Mouse (Mus musculus): ENCODE data around the gene Rmnd5a. TPM values are rescaled to one million over a fixed set of nuclear protein-coding genes. Genes with fewer than 3 reads are reported as not detected.

The Rmnd5a gene
- polyA plus RNA-seq, 1 experiment: 26.4 TPM

DNA sequence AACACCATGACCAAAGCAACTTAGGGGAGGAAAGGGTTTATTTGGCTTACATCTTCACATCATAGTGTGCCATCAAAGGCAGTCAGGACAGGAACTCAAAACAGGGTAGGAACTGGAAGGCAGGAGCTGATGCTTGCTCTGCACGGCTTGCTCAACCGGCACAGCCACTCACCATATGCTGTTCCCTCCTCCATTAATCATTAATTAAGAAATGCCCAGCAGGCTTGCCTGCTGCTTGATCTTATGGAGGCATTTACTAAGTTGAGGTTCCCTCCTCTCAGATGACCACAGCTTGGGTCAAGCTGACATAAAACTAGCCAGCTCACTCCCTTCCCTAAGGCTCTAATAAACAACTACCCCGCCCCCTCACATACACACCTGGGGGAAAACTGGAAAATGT, 18.3 kb downstream of the Rmnd5a start:
- TF ChIP-seq POLR2A (IDR thresholded peaks at IDR 0.05; ENCODE audit: borderline replicate concordance, extremely low read depth, low read depth, low read length) (no peak), CTCF (IDR thresholded peaks at IDR 0.05; ENCODE audit: insufficient read depth, low read length) (no peak)
- 54% methylated on average over 3 of the region's 3 CpGs for WGBS
- no peak overlapping the region for H3K4me3 ChIP-seq (replicated peaks; ENCODE audit: extremely low read depth, low read depth, low read length)
- H3K4me1 ChIP-seq (ENCODE audit: control insufficient read depth, insufficient read depth, low read length): peaks cover 7% of the 10 kb centered on the region
- no peak for DNase-seq

DNA sequence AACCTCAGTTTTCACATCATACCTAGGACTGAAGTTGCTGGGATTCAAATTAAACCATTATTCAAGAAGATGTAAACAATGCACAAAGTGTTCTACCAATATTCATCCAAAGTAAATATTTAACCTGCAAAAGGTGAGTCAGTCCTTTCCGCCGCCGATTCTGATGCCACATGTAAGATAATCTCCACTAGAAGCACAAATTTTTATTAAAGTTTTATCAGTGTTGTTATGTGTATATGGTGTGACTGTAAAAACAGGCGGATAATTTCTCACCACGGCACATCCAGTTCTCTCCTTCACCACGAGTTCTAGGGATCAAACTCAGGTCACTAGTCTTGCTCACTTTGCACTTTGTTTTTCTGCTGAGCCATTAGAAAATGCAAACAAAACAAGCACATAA, 19.6 kb downstream of the Rmnd5a start:
- peaks cover 7% of the 10 kb centered on the region for H3K4me1 ChIP-seq (ENCODE audit: control insufficient read depth, insufficient read depth, low read length)
- no peak overlapping the region for H3K4me3 ChIP-seq (replicated peaks; ENCODE audit: extremely low read depth, low read depth, low read length)
- 65% methylated on average over 6 of the region's 6 CpGs for WGBS
- TF ChIP-seq POLR2A (IDR thresholded peaks at IDR 0.05; ENCODE audit: borderline replicate concordance, extremely low read depth, low read depth, low read length): no peak
- no peak for TF ChIP-seq CTCF (IDR thresholded peaks at IDR 0.05; ENCODE audit: insufficient read depth, low read length)
- DNase-seq: no peak

DNA sequence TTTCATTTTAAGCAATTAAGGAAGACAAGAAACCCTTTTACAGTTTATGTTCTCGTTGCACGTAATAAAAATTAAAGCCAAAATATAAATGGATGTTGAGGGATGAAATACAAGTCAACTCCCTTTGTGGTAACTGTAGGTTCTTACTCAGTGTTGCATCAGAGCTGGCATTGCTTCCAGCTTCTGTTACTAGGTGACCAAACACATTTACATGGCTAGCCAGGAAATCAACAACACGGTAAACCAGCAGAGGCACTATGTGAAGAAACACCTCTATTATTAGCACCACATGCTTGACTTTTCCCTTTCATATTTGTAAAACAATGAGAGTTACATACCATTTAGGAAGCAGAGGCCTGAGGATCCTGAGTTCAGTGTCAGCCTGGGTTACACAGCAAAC, 21.6 kb downstream of the Rmnd5a start:
- no peak for TF ChIP-seq CTCF (IDR thresholded peaks at IDR 0.05; ENCODE audit: insufficient read depth, low read length)
- TF ChIP-seq POLR2A (IDR thresholded peaks at IDR 0.05; ENCODE audit: borderline replicate concordance, extremely low read depth, low read depth, low read length): no peak
- 49% methylated on average over 3 of the region's 3 CpGs for WGBS

DNA sequence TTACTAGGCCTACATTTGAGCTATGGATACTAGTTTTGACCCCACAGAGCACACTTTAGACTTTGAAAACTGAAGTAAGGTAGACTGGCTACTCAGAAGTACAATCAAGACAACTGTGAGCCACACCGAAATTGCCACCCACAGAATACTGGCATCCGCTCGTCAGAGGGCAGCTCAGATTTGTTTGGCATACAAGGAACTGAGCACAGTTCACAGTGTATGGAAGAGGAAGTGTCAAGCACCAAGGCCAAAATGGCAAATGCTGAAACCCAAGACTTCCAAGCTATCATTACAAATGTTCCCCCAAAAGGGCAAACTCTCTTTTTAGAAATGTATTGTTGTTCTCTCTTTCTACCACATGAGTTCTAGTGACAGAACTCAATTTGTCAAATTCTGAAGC, 25.0 kb downstream of the Rmnd5a start:
- no peak for DNase-seq
- TF ChIP-seq POLR2A (IDR thresholded peaks at IDR 0.05; ENCODE audit: borderline replicate concordance, extremely low read depth, low read depth, low read length) (no peak), CTCF (IDR thresholded peaks at IDR 0.05; ENCODE audit: insufficient read depth, low read length) (no peak)
- 51% methylated on average over 3 of the region's 3 CpGs for WGBS
- no peak overlapping the region for H3K4me3 ChIP-seq (replicated peaks; ENCODE audit: extremely low read depth, low read depth, low read length)
- peaks cover 4% of the 10 kb centered on the region for H3K4me1 ChIP-seq (ENCODE audit: control insufficient read depth, insufficient read depth, low read length)

More for the DNA sequence above, 21.6 kb downstream of the Rmnd5a start:
- DNase-seq: no peak
- no peak overlapping the region for H3K4me3 ChIP-seq (replicated peaks; ENCODE audit: extremely low read depth, low read depth, low read length)
- peaks cover 7% of the 10 kb centered on the region for H3K4me1 ChIP-seq (ENCODE audit: control insufficient read depth, insufficient read depth, low read length)

DNA sequence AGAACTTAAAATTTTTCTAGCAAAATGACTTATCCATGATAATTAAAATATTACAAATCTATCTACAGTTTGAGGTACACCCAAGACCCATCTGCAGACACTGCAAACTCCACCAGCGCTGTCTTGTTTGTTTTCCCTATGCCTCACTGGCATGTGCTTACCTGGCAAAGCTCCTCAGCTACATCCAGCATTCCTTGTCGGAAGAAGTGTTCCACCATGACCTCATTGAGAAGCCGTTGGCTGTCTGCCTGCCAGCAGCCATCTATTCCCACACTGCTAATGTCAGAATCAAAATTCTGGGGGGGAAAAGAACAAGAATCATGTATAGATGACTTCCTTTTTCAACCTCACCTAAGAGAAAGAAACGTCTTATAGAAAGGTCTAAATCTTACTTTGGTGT, 25.8 kb downstream of the Rmnd5a start:
- WGBS: 56% methylated on average over 4 of the region's 4 CpGs
- no peak overlapping the region for H3K4me3 ChIP-seq (replicated peaks; ENCODE audit: extremely low read depth, low read depth, low read length)
- DNase-seq: no peak
- H3K4me1 ChIP-seq (ENCODE audit: control insufficient read depth, insufficient read depth, low read length): peaks cover 4% of the 10 kb centered on the region
- TF ChIP-seq CTCF (IDR thresholded peaks at IDR 0.05; ENCODE audit: insufficient read depth, low read length) (no peak), POLR2A (IDR thresholded peaks at IDR 0.05; ENCODE audit: borderline replicate concordance, extremely low read depth, low read depth, low read length) (no peak)

DNA sequence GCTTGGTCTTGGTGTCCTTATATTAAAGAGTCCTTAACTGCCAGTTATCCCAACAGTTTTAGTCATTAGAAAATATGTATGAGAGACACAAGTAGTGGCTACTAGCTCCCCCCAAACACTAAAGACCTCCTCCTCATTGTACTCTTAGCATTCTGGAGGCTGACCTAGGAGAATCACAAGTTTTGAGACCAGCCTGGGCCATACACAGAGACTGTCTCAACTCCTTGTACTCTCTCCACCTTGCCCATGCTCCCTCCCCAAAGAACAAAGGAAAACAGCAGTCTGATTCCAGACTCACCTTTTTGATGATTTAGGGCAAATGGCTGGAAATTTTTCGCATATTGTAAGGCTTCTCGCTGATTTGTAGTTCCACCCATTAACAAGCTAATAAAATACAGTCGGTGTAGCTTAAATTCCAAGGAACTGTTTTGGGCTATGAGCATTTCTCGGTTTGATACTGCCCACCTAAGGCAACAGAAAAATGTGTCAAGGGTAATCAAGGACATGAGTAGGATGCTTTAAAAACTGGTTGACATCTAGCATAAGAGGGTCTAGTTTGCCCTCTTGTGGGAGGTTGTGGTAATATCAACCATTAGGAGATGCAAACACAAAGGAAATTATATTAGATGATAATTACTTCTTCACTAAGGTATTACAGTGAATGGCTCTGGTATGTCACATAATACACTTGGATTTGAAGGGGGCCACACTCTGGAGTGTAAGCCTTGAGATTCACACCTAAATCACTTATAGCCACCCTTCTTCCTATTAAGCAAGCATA, 41.4 kb downstream of the Rmnd5a start:
- H3K4me1 ChIP-seq (ENCODE audit: control insufficient read depth, insufficient read depth, low read length): no peaks in the 10 kb centered on the region
- DNase-seq: no peak
- 82% methylated on average over 4 of the region's 4 CpGs for WGBS
- TF ChIP-seq CTCF (IDR thresholded peaks at IDR 0.05; ENCODE audit: insufficient read depth, low read length) (no peak), POLR2A (IDR thresholded peaks at IDR 0.05; ENCODE audit: borderline replicate concordance, extremely low read depth, low read depth, low read length) (no peak)
- H3K4me3 ChIP-seq (replicated peaks; ENCODE audit: extremely low read depth, low read depth, low read length): no peak overlapping the region

DNA sequence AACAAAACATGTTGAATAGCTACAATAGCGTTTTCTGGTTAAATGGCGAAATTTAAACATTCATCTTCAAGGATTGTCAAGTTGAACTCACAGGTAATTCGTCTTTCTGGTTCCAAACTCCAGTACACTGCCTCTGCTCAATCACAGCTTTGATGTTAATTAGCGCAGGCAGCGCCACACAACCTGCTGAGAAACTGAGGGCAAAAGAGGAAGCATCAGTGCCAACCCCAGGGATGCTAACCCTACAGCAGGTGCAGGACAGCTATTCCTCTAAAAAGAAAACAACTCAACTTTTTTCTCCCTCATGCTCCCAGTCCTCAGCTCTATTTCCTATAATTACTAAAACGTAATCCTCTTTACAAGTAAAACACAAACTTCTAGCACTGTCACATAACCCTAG, 43.7 kb downstream of the Rmnd5a start:
- 92% methylated on average over 6 of the region's 6 CpGs for WGBS
- no peaks in the 10 kb centered on the region for H3K4me1 ChIP-seq (ENCODE audit: control insufficient read depth, insufficient read depth, low read length)
- no peak overlapping the region for H3K4me3 ChIP-seq (replicated peaks; ENCODE audit: extremely low read depth, low read depth, low read length)
- no peak for DNase-seq
- no peak for TF ChIP-seq POLR2A (IDR thresholded peaks at IDR 0.05; ENCODE audit: borderline replicate concordance, extremely low read depth, low read depth, low read length)
- TF ChIP-seq CTCF (IDR thresholded peaks at IDR 0.05; ENCODE audit: insufficient read depth, low read length): no peak

DNA sequence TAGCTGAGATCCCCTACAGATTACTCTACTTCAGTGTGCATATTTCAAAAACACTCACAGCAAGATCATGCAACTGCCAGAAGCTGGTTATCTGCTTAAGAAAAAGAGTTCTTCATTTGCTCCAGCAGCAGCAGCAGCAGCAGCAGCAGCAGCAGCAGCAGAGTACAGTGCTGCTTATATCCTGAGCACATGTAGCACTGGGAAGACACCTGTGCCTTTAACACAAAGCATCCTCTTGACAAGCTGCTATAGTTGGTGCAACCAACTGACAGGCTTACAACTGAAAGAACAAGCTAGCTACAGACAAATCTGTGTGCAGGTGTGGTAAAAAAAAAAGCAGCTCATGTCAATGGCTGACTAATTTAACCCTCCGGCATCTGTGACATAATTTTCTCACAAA, 44.4 kb downstream of the Rmnd5a start:
- TF ChIP-seq POLR2A (IDR thresholded peaks at IDR 0.05; ENCODE audit: borderline replicate concordance, extremely low read depth, low read depth, low read length): no peak
- TF ChIP-seq CTCF (IDR thresholded peaks at IDR 0.05; ENCODE audit: insufficient read depth, low read length): no peak
- 96% methylated on average over 1 of the region's 1 CpGs for WGBS
- H3K4me3 ChIP-seq (replicated peaks; ENCODE audit: extremely low read depth, low read depth, low read length): no peak overlapping the region
- no peaks in the 10 kb centered on the region for H3K4me1 ChIP-seq (ENCODE audit: control insufficient read depth, insufficient read depth, low read length)
- DNase-seq: no peak

DNA sequence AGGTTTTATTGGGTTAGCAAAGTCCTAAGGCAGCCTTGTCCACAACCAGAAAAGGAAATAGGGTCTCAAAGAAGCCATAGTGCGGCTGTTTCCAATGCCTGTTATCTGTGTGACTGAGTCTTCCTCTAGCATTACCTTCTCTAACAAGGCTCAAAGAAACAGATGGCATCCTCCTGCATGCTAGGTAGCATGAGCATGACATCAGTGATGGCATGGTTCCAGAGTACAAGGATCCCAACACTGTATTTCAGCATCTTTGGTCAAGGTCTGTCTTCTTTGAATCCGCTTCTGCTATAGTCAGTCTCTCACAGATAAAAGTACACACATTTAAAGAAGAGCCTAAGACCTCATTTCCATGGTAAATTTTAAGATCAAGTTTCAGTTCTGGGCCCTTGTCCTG, 49.9 kb downstream of the Rmnd5a start:
- DNase-seq: no peak
- Histone ChIP-seq H3K4me3 (replicated peaks; ENCODE audit: extremely low read depth, low read depth, low read length) (no peak overlapping the region), H3K4me1 (ENCODE audit: control insufficient read depth, insufficient read depth, low read length) (no peaks in the 10 kb centered on the region)
- TF ChIP-seq CTCF (IDR thresholded peaks at IDR 0.05; ENCODE audit: insufficient read depth, low read length) (no peak), POLR2A (IDR thresholded peaks at IDR 0.05; ENCODE audit: borderline replicate concordance, extremely low read depth, low read depth, low read length) (no peak)
- WGBS: 88% methylated on average over 2 of the region's 2 CpGs

DNA sequence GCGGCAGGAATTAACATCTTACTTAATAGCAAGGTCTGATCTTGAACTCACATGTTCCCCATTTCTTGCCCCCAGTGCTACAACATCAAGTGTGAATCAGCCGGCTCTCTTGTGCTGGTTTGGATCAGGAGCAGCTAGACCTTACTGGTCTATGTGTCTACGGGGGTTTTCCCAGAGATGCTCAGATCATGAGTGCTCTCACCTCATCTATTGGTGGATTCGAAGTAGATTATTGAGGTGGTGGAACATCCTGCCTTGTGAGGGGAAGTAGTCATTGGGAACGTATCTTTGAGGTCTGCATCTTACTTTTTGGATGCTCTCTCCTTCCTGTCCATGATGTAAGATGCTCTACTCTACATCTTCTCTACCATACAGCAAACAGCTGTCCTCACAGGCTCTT, 58.8 kb downstream of the Rmnd5a start:
- DNase-seq: no peak
- H3K4me3 ChIP-seq (replicated peaks; ENCODE audit: extremely low read depth, low read depth, low read length): no peak overlapping the region
- no peaks in the 10 kb centered on the region for H3K4me1 ChIP-seq (ENCODE audit: control insufficient read depth, insufficient read depth, low read length)
- no peak for TF ChIP-seq CTCF (IDR thresholded peaks at IDR 0.05; ENCODE audit: insufficient read depth, low read length)
- no peak for TF ChIP-seq POLR2A (IDR thresholded peaks at IDR 0.05; ENCODE audit: borderline replicate concordance, extremely low read depth, low read depth, low read length)
- WGBS: 82% methylated on average over 5 of the region's 5 CpGs

All from lung, adult 2 months (tissue).